Mouse (Mus musculus) midbrain, embryonic 14.5 days (tissue): ENCODE measurements around the gene Cmklr1. TPM values are rescaled to one million over a fixed set of nuclear protein-coding genes. Genes with fewer than 3 reads are reported as not detected.

Source experiments
- ATAC-seq: fragments of 200-750 bp; cut with Nextera tagmentation; 2 replicates; pipeline ENCODE4 v1.8.0; 2017; ENCODE audit warnings: moderate number of reproducible peaks, moderate library complexity; ENCODE audit not compliant: low FRiP score, low TSS enrichment
- DNase-seq: peaks from one replicate; pipeline ENCODE4 v3.0.0-alpha.2; 2015
- H3K27ac ChIP-seq: fragments of 300-500 bp; sonication (generic); replicated peaks from 2 replicates; pipeline ENCODE4 v1.5.1; 2014; ENCODE audit warnings: mild to moderate bottlenecking, low read depth, low read length, moderate library complexity
- H3K27me3 ChIP-seq: fragments of 300-500 bp; sonication (generic); 2 replicates; pipeline ENCODE4 v1.6.1; 2014; ENCODE audit warnings: low read length, control low read depth, mixed read lengths; ENCODE audit not compliant: control insufficient read depth, insufficient read depth
- H3K36me3 ChIP-seq: fragments of 300-500 bp; sonication (generic); 2 replicates; pipeline ENCODE4 v1.6.1; 2014; ENCODE audit warnings: low read length, control low read depth; ENCODE audit not compliant: control insufficient read depth, insufficient read depth
- H3K4me1 ChIP-seq: fragments of 300-500 bp; sonication (generic); 2 replicates; pipeline ENCODE4 v1.6.1; 2014; ENCODE audit warnings: mild to moderate bottlenecking, antibody characterized with exemption, low read length, control low read depth; ENCODE audit not compliant: control insufficient read depth, insufficient read depth
- H3K4me2 ChIP-seq: fragments of 300-500 bp; sonication (generic); 2 replicates; pipeline ENCODE4 v1.6.1; 2014; ENCODE audit warnings: mild to moderate bottlenecking, low read length, moderate library complexity
- H3K4me3 ChIP-seq: fragments of 300-500 bp; sonication (generic); replicated peaks from 2 replicates; pipeline ENCODE4 v1.5.1; 2014; ENCODE audit warnings: low read depth, low read length
- H3K9ac ChIP-seq: fragments of 300-500 bp; sonication (generic); replicated peaks from 2 replicates; pipeline ENCODE4 v1.6.1; 2014; ENCODE audit warnings: mild to moderate bottlenecking, low read length, moderate library complexity
- H3K9me3 ChIP-seq: fragments of 300-500 bp; sonication (generic); 2 replicates; pipeline ENCODE4 v1.6.1; 2016; ENCODE audit warnings: low read length, control low read depth, mixed read lengths; ENCODE audit not compliant: control insufficient read depth
- WGBS: fragments of 180-500 bp; shearing (Covaris S2); extraction: QIAGEN DNeasy Blood & Tissue Kit; methylation state at CpG from one replicate; pipeline ENCODE4 v1.1.7; 2014; 5-methylcytosine and 5-hydroxymethylcytosine counted together
- polyA plus RNA-seq: library from polyadenylated mRNA; unstranded; fragments of >200 nt; fragmentation: Nextera tagmentation; extraction: Ambion mirVana; gene quantifications from 2 replicates; pipeline ENCODE4 v1.2.1, GENCODE M21; 2014

The Cmklr1 gene
- polyA plus RNA-seq, 1 experiment from 2014 or later: 2.1 TPM

- no peaks in the 10 kb centered on the region for H3K4me1 ChIP-seq
- WGBS: 64% methylated on average over 13 of the region's 13 CpGs
- H3K4me2 ChIP-seq: no peak overlapping the region
- no peak overlapping the region for H3K4me3 ChIP-seq
- H3K27me3 ChIP-seq: no peaks in the 10 kb centered on the region
- H3K9ac ChIP-seq: no peak overlapping the region
- DNase-seq (no peak), ATAC-seq (no peak)
- no peaks in the 10 kb centered on the region for H3K36me3 ChIP-seq
- no peak overlapping the region for H3K27ac ChIP-seq
- H3K9me3 ChIP-seq: no peaks in the 10 kb centered on the region
These were observed 16.1 kb downstream of the Cmklr1 start for GRCm38 (mm10) chr5:113634024-113634651.

- Histone ChIP-seq H3K4me1 (no peaks in the 10 kb centered on the region), H3K9ac (no peak overlapping the region), H3K27ac (no peak overlapping the region), H3K4me3 (no peak overlapping the region), H3K4me2 (no peak overlapping the region), H3K9me3 (no peaks in the 10 kb centered on the region), H3K36me3 (no peaks in the 10 kb centered on the region), H3K27me3 (no peaks in the 10 kb centered on the region)
- DNase-seq (no peak), ATAC-seq (no peak)
- 65% methylated on average over 9 of the region's 9 CpGs for WGBS
These were observed 17.1 kb downstream of the Cmklr1 start for GRCm38 (mm10) chr5:113633037-113633714.

GRCm38 (mm10) chr5:113630116-113630515 is 20.1 kb downstream of the Cmklr1 start:
- Histone ChIP-seq H3K27ac (no peak overlapping the region), H3K4me3 (no peak overlapping the region), H3K4me2 (no peak overlapping the region), H3K9me3 (no peaks in the 10 kb centered on the region), H3K4me1 (no peaks in the 10 kb centered on the region), H3K36me3 (no peaks in the 10 kb centered on the region), H3K27me3 (no peaks in the 10 kb centered on the region), H3K9ac (no peak overlapping the region)
- no peak for ATAC-seq
- no peak for DNase-seq
- 71% methylated on average over 10 of the region's 10 CpGs for WGBS

- no peak overlapping the region for H3K4me3 ChIP-seq
- DNase-seq: no peak
- no peak for ATAC-seq
- H3K27me3 ChIP-seq: no peaks in the 10 kb centered on the region
- H3K4me2 ChIP-seq: no peak overlapping the region
- no peaks in the 10 kb centered on the region for H3K36me3 ChIP-seq
- WGBS: 89% methylated on average over 3 of the region's 3 CpGs
- no peak overlapping the region for H3K9ac ChIP-seq
- no peaks in the 10 kb centered on the region for H3K9me3 ChIP-seq
- H3K27ac ChIP-seq: no peak overlapping the region
- H3K4me1 ChIP-seq: no peaks in the 10 kb centered on the region
These were observed 21.0 kb downstream of the Cmklr1 start for GRCm38 (mm10) chr5:113629248-113629647.

DNA sequence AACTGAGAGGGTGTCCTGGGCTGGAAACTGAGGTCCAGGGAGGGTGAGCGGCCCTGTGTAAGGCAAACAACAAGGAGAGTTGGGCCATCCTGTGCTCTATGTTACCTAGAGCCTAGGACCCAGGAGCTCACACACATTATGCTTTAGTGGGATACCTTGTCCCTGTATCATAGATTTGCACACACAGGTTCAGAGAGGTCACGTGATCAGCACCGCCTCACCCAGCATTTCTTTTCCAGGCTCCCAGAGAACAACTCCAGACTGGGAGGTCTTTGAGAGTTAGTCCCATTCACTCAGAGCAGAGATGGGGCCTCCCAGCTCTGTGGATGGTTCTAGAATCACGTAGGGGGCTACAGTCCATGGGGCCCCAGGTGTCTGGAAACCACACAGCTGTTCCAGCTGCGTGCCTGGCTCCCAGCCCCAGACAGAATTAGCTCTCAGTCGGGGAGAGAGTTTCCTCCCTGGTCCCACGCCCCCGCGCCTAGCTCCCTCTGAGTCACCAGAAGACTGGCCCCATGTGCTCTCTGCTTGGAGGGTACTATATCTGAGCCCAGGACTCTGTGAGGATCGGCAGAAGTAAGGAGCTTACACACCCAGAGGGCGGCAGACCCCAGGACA is 22.3 kb downstream of the Cmklr1 start:
- DNase-seq (no peak), ATAC-seq (no peak)
- H3K27ac ChIP-seq: no peak overlapping the region
- H3K36me3 ChIP-seq: no peaks in the 10 kb centered on the region
- no peaks in the 10 kb centered on the region for H3K27me3 ChIP-seq
- 67% methylated on average over 11 of the region's 11 CpGs for WGBS
- H3K4me3 ChIP-seq: no peak overlapping the region
- 0 out of 2 replicates have a peak, but pooled peaks cover 3% of the 10 kb centered on the region for H3K4me1 ChIP-seq
- H3K9ac ChIP-seq: no peak overlapping the region
- no peak overlapping the region for H3K4me2 ChIP-seq
- H3K9me3 ChIP-seq: no peaks in the 10 kb centered on the region

DNA sequence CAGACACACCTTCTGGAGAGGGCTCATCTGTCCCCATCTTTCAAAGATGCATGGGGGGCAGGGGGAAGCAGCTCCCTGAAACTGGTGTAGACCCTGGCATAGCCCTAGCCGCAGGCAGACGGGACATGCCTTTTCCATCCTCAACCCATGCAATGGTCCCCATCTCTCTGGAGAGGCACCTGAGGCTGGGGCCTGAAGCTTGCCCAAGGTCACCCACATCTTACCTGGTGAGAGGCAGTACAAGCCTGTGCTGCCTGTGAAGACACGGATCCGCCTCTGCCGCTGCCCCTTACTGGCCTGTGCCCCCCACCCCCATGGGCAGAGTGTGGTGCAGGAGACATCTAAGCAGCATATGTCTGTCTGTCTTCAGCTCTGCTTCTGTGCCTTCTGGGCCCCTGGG is 23.2 kb downstream of the Cmklr1 start:
- 0 out of 2 replicates have a peak, but pooled peaks cover 3% of the 10 kb centered on the region for H3K4me1 ChIP-seq
- no peak overlapping the region for H3K4me2 ChIP-seq
- H3K27ac ChIP-seq: no peak overlapping the region
- no peak overlapping the region for H3K4me3 ChIP-seq
- DNase-seq (no peak), ATAC-seq (no peak)
- WGBS: 92% methylated on average over 5 of the region's 5 CpGs
- no peaks in the 10 kb centered on the region for H3K27me3 ChIP-seq
- H3K9me3 ChIP-seq: no peaks in the 10 kb centered on the region
- H3K36me3 ChIP-seq: no peaks in the 10 kb centered on the region
- no peak overlapping the region for H3K9ac ChIP-seq

DNA sequence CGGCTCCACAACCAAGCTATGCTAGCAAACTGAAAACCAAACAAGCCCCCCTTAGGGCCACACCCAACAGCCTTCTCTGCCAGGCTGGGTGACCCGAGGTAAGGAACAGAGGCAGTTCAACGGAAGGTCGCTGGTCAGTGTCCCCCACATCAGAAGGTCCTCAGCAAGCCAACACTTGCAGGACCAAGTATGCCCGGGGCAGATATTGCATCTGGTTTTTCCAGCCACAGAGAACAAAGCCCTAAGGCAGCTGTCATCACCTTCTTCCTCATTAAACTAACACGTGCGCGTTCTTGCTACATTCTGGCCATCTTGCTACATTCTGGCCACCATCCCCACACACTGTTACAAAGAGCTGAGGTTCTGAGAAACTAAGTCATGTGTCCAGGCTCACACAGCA is 23.9 kb downstream of the Cmklr1 start:
- Histone ChIP-seq H3K9ac (no peak overlapping the region), H3K4me2 (no peak overlapping the region), H3K4me1 (0 out of 2 replicates have a peak, but pooled peaks cover 3% of the 10 kb centered on the region), H3K9me3 (no peaks in the 10 kb centered on the region), H3K36me3 (no peaks in the 10 kb centered on the region), H3K27me3 (no peaks in the 10 kb centered on the region), H3K27ac (no peak overlapping the region), H3K4me3 (no peak overlapping the region)
- WGBS: 88% methylated on average over 8 of the region's 8 CpGs
- DNase-seq (no peak), ATAC-seq (no peak)

GRCm38 (mm10) chr5:113625068-113625467 is 25.2 kb downstream of the Cmklr1 start:
- Histone ChIP-seq H3K9ac (no peak overlapping the region), H3K4me3 (no peak overlapping the region), H3K36me3 (no peaks in the 10 kb centered on the region), H3K4me2 (no peak overlapping the region), H3K9me3 (no peaks in the 10 kb centered on the region), H3K27me3 (no peaks in the 10 kb centered on the region), H3K4me1 (0 out of 2 replicates have a peak, but pooled peaks cover 3% of the 10 kb centered on the region), H3K27ac (no peak overlapping the region)
- ATAC-seq (no peak), DNase-seq (no peak)
- 81% methylated on average over 4 of the region's 4 CpGs for WGBS
